ENCODE assay signal across 8 mouse cellular contexts in genomic region chr9:109931257-109932171, GRCm38 (mm10). TPM values are rescaled to one million over a fixed set of nuclear protein-coding genes. Genes with fewer than 3 reads are reported as not detected.
DNase-seq lines count a peak whose midpoint lies in the region; ATAC-seq and TF ChIP-seq lines count a peak whose summit lies in the region.

Map4 (plus strand) TSS chr9:109931460.

- peak; percentile 97 for ATAC-seq in embryonic facial prominence, embryonic 14.5 days (ENCODE audit: low read depth)
- ATAC-seq in limb, embryonic 14.5 days (ENCODE audit: low FRiP score, low read depth): peak; percentile 97
- peak; percentile 99 for ATAC-seq in midbrain, postnatal 0 days (ENCODE audit: low FRiP score)

- no peaks in the 10 kb centered on the region for H3K9me3 ChIP-seq in embryonic facial prominence, embryonic 14.5 days (ENCODE audit: control insufficient read depth, low read length)
- no peaks in the 10 kb centered on the region for H3K9me3 ChIP-seq in limb, embryonic 14.5 days (ENCODE audit: control insufficient read depth, low read length)
- no peaks in the 10 kb centered on the region for H3K9me3 ChIP-seq in midbrain, postnatal 0 days (ENCODE audit: low read length)

- peak; percentile 29; the same call in 1 of the 2 replicates for TF ChIP-seq POLR2A in limb, embryonic 14.5 days (IDR thresholded peaks at IDR 0.05; ENCODE audit: borderline replicate concordance, extremely low read depth, insufficient read depth, insufficient read length)

- peak within 1 kb of the TSS; percentile 95 for H3K27ac ChIP-seq in embryonic facial prominence, embryonic 14.5 days (replicated peaks; ENCODE audit: low read depth, low read length)
- peak within 1 kb of the TSS; percentile 93 for H3K27ac ChIP-seq in limb, embryonic 14.5 days (replicated peaks; ENCODE audit: low read depth, low read length)
- H3K27ac ChIP-seq in midbrain, postnatal 0 days (ENCODE audit: low read depth, low read length): peak within 1 kb of the TSS; percentile 89

- no peaks in the 10 kb centered on the region for H3K27me3 ChIP-seq in embryonic facial prominence, embryonic 14.5 days (replicated peaks; ENCODE audit: control insufficient read depth, insufficient read depth, low read length)
- no peaks in the 10 kb centered on the region for H3K27me3 ChIP-seq in limb, embryonic 14.5 days (ENCODE audit: control insufficient read depth, insufficient read depth, low read length)
- no peaks in the 10 kb centered on the region for H3K27me3 ChIP-seq in midbrain, postnatal 0 days (ENCODE audit: insufficient read depth, low read length)

- TF ChIP-seq CTCF in midbrain, postnatal 0 days (IDR thresholded peaks at IDR 0.05): peak; percentile 55

- peaks cover 7% of the 10 kb centered on the region; the same call in 1 of the 2 replicates for H3K4me1 ChIP-seq in embryonic facial prominence, embryonic 14.5 days (ENCODE audit: control insufficient read depth, insufficient read depth, low read length)
- peaks cover 9% of the 10 kb centered on the region for H3K4me1 ChIP-seq in limb, embryonic 14.5 days (ENCODE audit: control insufficient read depth, insufficient read depth, low read length)
- H3K4me1 ChIP-seq in midbrain, postnatal 0 days (ENCODE audit: insufficient read depth, low read length): no peaks in the 10 kb centered on the region

- no peaks in the 10 kb centered on the region for H3K36me3 ChIP-seq in embryonic facial prominence, embryonic 14.5 days (ENCODE audit: control insufficient read depth, insufficient read depth, low read length)
- no peaks in the 10 kb centered on the region for H3K36me3 ChIP-seq in limb, embryonic 14.5 days (ENCODE audit: control insufficient read depth, insufficient read depth, low read length)
- no peaks in the 10 kb centered on the region for H3K36me3 ChIP-seq in midbrain, postnatal 0 days (ENCODE audit: insufficient read depth, low read length)

- peak; percentile 94 for DNase-seq in 3T3-L1 (ENCODE audit: low read depth, low spot score)
- DNase-seq in adrenal gland, postnatal 4 days (ENCODE audit: low spot score in 2 of 2): peak; percentile 91 to 95
- DNase-seq in embryonic facial prominence, embryonic 14.5 days (ENCODE audit: low spot score): peak; percentile 98
- DNase-seq in heart, adult 8-10 months (ENCODE audit: low spot score): peak; percentile 97
- peak; percentile 98 for DNase-seq in kidney, adult 9 months
- DNase-seq in limb, embryonic 14.5 days (ENCODE audit: low spot score): peak; percentile 97
- DNase-seq in midbrain, postnatal 0 days (ENCODE audit: low spot score): peak; percentile 98
- peak; percentile 90 to 91 for DNase-seq in spleen, postnatal 14 days (ENCODE audit: low spot score in 2 of 2)

- peak within 1 kb of the TSS; percentile 84 for H3K9ac ChIP-seq in embryonic facial prominence, embryonic 14.5 days (ENCODE audit: low read depth, low read length)
- peak within 1 kb of the TSS; percentile 81 for H3K9ac ChIP-seq in limb, embryonic 14.5 days (ENCODE audit: low read depth, low read length, severe bottlenecking)
- peak within 1 kb of the TSS; percentile 72 for H3K9ac ChIP-seq in midbrain, postnatal 0 days (replicated peaks; ENCODE audit: low read length, poor library complexity, severe bottlenecking)

- H3K4me3 ChIP-seq in embryonic facial prominence, embryonic 14.5 days (ENCODE audit: low read depth, low read length): peak within 1 kb of the TSS; percentile 82
- peak within 1 kb of the TSS; percentile 83 for H3K4me3 ChIP-seq in limb, embryonic 14.5 days (replicated peaks; ENCODE audit: low read length)
- peak within 1 kb of the TSS; percentile 67 for H3K4me3 ChIP-seq in midbrain, postnatal 0 days (ENCODE audit: low read depth, low read length)

- WGBS in embryonic facial prominence, embryonic 14.5 days: under 1% methylated on average over 40 of the region's 94 CpGs
- 4% methylated on average over 61 of the region's 94 CpGs for WGBS in limb, embryonic 14.5 days
- under 1% methylated on average over 76 of the region's 94 CpGs for WGBS in midbrain, postnatal 0 days

- peak within 1 kb of the TSS; percentile 73 for H3K4me2 ChIP-seq in embryonic facial prominence, embryonic 14.5 days (ENCODE audit: low read depth, low read length)
- peak within 1 kb of the TSS; percentile 60 for H3K4me2 ChIP-seq in limb, embryonic 14.5 days (replicated peaks; ENCODE audit: low read depth, low read length, severe bottlenecking)
- peak within 1 kb of the TSS; percentile 71 for H3K4me2 ChIP-seq in midbrain, postnatal 0 days (ENCODE audit: low read depth, low read length, poor library complexity, severe bottlenecking)

RNA-seq across cellular contexts. Expression of gene Map4, which starts in this region (rescaled TPM):
- 100 to 1,000 TPM; 118 to 124 TPM for total RNA-seq in adrenal gland, postnatal 4 days (2021)
- 101 and 112 TPM in 2 replicates for polyA plus RNA-seq in embryonic facial prominence, embryonic 14.5 days (2014; fragmentation: Nextera tagmentation; extraction: Ambion mirVana)
- 100 to 1,000 TPM; 319 to 422 (median 395) TPM for total RNA-seq in heart, adult 8-10 months (2022)
- 161 and 220 TPM in 2 replicates for polyA plus RNA-seq in limb, embryonic 14.5 days (2012; rRNA removed)
- 76.1 and 76.6 TPM in 2 replicates for polyA plus RNA-seq in limb, embryonic 14.5 days (2014; fragmentation: Nextera tagmentation; extraction: Ambion mirVana)
- 290 and 293 TPM in 2 replicates for total RNA-seq in midbrain, postnatal 0 days (2014; rRNA removed)
- 221 and 225 TPM in 2 replicates for polyA plus RNA-seq in midbrain, postnatal 0 days (2015; fragmentation: Nextera tagmentation; extraction: Ambion mirVana)

Comparison
In these comparisons a context has a peak if more than half of its experiments do, and no peak if none do; other contexts are left out.
1. Peak in every context shown above with its lines: DNase-seq, ATAC-seq, H3K4me3 ChIP-seq and H3K27ac ChIP-seq.